Mouse (Mus musculus): Measurements from ENCODE around the gene Ifngr2.

DNA sequence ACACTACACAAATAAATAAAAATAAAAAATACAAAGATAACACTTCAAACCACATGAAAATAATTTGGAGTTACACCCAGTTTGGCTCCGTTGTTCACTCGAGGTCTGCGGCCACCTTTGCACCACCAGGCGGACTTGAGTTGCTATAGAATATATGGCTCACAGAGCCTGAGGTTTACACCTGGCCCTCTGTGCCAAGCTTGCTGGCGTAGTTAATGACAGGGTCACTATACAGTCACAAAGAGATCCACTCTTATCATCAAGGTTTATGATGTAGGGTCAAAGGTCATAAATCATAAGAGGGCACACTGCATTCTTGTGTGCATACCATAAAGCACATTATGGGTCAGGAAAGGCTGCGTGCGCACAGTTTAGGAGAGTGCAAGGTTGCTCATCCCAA lies 19.1 kb downstream of the Ifngr2 start:
- TF ChIP-seq POLR2A (IDR thresholded peaks at IDR 0.05; ENCODE audit: control insufficient read depth, low read depth, low read length), result no peak
- no peak for TF ChIP-seq CTCF (IDR thresholded peaks at IDR 0.05; ENCODE audit: control insufficient read depth, insufficient read depth, insufficient replicate concordance, low read depth, low read length)

Data from testis, adult 2 months (tissue).